Mouse (Mus musculus) adipocyte (in vitro differentiated cells): ENCODE data around the gene Dkc1.

ENCODE experiments used
- DNase-seq: peaks from one replicate; pipeline ENCODE4 v3.0.0-alpha.2; 2016; ENCODE audit warnings: low spot score

Gene Dkc1

DNA sequence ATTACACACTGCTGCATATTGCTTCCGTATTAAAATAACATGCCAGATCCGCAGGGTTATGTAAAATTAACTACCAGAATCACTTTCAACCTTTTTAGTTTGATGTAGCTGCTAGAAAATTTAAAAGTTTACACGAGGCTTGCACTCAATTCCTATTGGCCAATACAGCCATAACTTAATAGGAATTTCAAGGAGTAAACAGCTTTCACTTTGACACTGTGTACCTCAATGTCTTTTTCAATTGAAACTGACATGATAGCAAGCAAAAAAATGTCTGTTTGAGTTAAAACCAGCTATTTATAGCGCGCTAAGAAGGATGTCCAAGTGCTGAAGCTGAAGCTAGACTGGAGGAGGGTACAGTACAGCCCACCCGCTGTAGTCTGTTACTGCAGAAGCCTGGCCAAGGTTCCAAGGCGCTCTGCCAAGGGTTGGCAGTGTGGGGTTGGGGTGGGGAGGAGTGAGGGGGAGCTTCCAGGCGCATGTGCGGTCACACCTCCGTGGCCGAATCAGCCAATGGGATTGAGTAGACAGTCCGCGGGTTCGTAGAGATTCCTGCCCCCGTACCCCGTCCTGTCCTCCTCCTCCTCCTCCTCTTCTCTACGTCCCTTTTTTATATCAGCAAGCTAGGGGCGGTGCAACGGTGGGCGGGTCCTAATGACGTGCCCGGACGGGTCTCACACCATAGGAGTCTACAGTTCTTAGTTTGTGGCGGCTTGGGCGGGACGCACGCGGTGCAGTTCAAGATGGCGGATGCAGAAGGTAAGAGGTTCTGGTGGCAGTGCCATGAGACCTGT is at the start of gene Dkc1:
Gene Dkc1 (plus strand): TSS at position 486 of the 794 bp plus-strand sequence.
- peak; percentile 93 for DNase-seq

DNA sequence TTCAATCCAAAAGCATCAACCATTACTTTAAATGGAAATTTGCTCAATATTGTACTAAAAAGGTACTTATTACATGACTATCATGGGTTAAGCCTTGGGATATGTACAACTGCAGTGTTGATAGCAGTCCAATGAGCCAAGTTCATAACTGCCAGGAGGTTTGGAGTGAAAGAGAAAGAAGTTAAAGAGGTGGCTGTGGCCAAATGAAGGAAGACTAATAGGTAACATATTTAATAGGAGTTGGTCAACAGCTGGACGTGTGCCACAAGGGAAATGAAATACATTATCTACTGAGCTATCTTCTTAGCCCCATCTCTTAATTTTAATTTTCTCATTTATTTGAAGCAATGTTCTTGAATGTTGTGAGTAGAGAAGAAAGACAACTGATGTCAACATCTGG is 49.7 kb upstream of the Dkc1 start:
- DNase-seq: peak; percentile 6

DNA sequence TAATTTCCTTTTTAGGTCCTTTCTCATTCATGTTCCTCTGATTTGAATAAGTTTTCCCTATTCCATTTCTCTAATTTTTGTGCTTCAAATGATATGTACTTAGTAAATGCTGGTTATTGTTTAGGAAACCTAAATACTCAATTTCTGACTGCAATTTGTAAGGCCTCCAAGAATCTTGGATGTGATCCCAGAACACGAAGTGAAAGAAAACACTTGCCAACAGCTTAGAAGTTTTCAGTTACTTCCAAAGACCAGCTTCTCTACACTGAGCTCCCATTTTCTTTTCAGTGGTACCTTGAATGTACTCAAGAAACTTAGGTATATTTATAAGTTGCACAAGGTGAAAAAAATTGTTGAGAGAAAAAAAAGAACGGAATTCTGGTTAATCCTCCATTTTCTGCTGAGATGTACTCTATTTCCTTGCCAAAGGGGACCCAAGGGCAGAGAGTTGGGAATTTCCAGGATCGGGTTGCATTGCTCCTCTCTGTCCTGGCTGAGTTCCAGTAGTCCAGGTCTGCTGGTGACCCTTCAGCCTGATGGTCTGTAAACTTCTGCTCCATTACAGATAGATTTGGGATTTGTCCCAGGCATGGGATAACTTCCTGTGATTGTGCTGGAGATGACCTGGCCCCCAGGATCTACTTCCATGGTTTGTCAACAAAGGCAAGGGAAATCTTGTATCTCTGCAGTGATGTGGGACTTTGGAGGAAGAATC is 48.6 kb upstream of the Dkc1 start:
- DNase-seq: peak; percentile 74

DNA sequence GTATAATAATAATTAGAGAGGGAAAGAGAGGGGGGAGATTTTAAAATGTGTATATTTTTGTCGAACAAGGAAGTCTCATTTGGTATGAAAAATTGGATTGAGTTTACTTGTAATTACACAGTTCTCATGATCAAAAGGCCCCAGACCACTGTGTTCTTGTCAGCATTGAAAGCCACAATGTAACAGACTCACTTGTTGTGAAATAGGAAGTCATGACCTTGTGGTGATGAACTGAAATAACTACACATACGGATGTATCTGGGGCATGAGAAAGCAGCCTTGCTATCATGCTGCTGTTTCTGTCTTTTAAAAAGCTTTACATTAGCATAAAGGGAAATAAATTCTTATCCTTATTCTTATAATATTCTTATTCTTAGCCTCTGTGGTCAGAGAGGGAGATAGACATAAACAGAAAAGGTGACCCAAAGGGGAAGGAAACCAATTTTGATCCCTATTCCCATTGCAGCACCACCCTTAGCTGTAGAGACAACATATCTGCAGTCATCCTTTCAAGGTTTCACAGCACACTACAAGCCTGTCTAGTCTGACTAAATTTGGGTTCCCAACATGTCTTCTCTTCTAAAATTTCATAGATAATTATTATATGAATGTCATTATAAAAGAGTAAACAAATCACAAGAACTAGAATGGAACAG is 39.4 kb upstream of the Dkc1 start:
- no peak for DNase-seq

DNA sequence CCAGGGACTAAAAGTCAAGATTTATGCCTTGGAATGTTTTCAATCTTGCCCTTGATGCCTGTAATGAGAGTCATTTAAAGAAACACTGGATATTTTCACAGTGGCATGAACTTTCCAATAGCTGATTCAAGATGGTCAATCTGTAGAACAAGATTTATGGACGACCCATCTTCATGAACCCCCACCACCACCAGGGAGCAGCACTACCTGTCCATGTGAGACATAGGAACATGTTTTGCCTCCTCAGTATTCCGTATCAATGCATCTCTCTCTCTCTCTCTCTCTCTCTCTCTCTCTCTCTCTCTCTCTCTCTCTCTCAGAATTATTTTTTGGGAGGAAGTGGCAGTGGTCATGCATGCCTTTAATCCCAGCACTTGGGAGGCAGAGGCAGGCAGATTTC is 13.3 kb upstream of the Dkc1 start:
- no peak for DNase-seq

DNA sequence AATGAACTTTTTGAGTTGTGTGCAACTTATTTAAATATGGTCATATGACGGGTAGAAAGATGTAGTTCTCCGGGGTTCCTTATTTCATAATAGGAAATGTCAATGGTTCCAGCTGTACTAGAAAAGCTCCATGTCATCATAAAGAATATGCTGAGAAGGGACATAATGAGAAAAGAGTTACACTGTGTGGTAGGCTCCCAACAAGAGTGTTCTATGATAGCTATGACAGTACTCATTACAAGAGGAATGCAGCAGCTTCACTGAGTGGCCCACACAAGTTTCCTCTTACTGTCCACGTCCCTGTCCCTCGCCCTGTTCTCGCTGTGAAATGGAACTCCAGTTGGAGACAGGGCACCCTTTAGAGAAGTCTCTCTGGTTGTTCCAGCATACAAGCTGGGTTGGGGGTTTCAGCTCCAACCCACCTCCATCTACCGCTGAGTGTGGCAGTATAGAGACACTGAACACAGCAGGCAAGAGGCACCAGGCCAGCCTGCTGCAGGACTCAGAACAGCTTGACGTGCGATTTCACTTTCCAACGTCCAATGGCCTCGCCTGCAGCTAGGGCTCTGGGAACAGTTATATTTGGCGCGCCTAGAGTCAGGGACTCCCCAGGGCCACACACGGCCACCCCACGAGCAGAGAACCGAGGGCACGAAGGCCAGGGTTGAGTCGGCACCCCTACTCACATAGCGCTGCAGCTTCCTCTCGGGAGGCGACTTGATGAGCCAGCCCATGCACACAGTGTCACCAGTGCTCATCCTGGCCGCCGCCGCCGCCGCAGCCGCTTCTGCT is 11.5 kb upstream of the Dkc1 start:
- DNase-seq: peak; percentile 18

DNA sequence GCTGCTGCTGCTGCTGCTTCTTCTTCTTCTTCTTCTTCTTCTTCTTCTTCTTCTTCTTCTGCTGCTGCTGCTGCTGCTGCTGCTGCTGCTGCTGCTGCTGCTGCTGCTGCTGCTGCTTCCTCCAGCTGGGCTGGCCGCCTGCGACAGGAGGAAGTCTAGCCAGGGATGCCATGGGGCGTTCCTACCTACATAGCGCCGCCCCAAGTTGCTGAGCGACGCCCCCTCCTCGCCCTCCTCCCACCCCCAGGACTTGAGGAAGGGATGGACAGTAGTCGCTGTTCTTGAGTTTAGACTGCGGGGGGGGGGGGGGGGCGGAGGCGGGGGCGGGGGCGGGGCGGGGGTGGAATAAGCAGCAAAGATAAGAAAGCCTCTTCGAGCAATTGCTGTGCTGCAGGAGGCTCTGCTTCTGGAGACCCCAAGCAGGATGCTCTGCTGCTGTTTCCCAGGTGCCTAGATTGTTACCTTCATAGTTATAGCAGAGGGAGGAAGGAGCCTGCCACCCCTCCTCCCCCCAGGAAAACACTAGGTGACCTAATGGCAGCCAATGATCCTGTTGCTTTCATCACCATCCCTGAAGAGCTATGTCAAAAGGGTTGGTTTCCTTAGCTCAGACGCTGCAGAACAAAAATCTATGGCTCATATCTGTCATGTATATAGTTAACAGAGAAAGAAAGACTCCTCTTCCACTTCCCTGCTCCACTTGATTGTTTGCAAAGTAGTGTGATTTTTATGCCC is 10.7 kb upstream of the Dkc1 start, which contains the start of gene Gab3:
Gene Gab3 (minus strand): TSS at position 685 of the 735 bp plus-strand sequence.
- peak; percentile 27 for DNase-seq

DNA sequence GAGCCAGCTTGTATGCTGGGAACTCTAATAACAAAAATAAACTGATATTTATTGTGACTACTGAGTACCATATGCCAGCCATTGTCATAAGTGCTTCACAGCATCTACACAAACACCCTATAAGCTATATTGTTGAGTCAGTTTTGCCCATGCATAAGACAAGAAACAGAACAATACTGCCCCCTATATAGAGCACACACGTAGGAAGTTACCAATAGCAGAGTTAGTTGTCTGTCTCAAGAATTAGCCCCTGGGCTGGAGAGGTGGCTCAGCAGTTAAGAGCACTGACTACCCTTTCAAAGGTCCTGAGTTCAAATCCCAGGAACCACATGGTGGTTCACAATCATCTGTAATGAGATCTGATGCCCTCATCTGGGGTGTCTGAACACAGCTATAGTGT is 10.0 kb upstream of the Dkc1 start:
- no peak for DNase-seq

DNA sequence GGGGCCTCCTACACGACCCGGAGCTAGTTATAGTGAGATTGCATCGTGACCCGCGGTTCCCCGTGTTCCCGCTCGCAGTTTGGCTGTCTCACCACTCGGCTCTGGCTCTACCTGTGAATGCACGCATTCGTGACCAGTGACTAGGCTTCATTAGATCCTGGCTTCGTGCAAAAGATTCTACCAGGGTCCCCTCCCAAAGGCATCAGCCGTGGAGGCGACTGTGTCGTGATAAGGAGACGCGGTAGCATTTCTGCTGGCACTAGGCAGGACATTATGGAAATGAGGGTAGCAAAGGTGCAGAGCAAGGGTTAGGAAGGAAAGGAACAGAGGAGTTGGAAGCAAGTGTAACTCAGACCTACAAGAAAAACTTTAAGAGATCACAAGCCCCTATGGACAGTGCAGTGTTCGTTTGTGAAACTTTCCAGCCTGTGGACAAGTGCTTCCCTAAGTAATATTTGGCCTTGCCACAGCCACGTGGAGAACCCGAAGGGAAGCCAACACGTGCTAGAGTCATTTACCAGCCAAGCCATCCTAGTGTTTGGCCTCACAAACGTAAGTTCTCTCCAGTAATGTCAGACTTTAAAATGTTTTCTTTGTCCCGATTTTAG is 613 bp downstream of the Dkc1 start:
- peak; percentile 57 for DNase-seq

DNA sequence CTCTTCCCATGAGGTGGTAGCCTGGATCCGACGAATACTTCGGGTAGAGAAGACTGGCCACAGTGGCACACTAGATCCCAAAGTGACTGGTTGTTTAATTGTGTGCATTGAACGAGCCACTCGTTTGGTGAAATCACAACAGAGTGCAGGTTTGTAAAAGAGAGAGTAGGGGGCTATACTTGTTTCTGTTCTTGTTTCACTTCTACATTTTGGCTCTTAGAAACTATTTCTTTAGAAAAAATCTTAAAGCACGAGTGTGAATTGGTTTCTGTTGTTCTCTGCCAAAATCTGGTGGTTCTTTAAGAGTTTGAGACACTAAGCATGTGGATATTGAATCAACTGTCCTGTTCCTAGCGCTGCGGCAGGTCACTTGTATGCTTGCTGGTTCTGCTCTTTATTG is 3.1 kb downstream of the Dkc1 start:
- DNase-seq: no peak

DNA sequence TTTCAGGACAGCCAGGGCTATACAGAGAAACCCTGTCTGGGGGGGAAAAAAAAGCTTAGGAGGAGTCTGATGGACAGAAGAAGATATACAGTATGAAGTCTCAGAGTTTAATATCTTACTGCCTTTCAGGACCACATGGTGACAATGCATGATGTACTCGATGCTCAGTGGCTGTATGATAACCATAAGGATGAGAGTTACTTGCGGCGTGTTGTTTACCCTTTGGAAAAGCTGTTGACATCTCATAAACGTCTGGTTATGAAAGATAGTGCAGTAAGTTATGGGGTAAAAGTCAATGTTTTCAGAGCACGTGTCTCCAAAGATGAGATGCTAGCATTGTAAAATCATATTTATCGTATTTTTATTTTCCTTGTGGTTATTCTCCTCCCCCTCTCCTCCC is 6.6 kb downstream of the Dkc1 start:
- DNase-seq: no peak

DNA sequence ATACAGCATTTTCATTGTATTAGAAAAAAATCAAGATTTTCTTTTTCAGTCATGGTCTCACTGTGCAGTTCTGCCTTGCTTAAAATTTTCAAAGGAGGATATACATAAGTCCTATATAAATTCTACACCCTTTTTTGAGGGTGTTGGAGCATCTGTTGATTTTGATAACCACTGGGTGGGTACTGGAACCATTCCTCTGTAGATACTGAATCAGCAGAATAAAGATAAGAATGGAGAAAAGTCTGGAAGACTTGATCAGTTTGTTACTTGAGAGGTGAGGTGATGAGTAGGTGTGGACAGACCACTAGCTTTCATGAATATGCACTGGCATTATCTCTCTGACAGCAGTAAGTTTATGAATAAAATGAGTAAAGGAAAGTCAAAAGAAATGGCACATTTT is 19.9 kb downstream of the Dkc1 start:
- DNase-seq: no peak

DNA sequence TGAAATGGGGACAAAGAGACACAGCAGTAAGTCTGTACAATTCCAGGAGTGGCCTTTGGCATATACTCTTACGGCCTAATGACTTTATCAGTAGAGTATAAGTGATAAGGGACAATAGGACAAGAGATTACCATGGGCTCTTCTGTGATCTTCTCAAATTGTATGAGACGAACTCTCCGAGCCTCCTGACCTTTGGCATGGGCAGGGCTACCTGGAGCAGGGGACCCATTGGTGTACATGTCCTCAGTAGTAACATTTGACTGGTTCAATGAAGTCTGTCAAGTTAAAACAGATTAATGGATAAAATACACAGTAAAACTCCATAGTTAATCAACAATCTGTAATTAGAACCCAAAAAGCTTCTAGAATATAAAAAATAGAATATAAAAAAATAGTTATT is 30.0 kb downstream of the Dkc1 start:
- DNase-seq: no peak

DNA sequence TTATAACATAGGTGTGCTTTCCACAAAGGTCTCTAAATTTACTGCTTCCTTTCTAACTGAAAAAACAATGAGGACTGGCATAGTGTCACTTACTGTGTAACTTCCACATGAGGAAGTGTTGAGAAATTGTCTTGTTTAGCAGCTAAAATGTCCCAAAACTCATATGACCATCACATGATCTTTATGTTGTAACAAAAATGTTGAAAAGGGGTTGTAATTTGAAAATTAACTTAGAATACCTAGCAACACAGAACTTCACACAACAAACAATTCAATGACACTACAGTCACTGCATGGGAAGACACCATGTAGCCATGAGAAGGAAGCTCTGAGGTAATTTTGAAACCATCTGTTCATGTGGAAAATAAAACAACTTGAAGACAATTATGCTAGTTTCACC is 31.2 kb downstream of the Dkc1 start:
- DNase-seq: no peak

DNA sequence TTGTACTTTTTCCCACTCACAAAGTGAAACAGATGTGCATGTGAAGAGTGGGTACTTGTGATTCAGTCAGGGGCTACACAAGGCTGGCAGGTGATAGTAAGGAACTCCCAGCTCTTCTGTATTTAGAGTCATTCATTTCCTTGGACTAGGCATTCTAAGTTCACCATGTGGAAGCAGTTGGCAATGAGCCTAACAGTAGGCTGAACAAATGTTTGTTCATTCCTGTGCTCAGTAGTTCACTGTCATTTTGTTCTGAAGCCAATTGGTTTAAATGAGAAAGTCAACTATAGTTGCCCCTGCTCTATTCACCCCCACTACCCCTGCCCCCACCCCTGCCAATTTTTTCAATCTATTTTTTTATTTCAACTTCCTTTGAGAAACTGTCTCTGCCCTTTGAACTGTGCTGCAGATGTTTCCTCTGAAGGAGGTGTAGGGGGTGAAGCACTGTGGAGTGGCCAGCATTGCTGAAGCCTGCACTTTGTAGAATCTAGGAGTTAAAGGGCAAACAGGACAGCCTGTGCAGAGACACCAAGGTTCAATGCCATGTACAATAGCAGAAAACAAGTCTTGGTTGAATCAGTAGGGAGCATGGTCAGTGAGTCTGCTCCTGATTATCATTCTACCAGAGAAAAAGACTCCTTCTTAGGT is 32.8 kb downstream of the Dkc1 start:
- peak; percentile 68 for DNase-seq

DNA sequence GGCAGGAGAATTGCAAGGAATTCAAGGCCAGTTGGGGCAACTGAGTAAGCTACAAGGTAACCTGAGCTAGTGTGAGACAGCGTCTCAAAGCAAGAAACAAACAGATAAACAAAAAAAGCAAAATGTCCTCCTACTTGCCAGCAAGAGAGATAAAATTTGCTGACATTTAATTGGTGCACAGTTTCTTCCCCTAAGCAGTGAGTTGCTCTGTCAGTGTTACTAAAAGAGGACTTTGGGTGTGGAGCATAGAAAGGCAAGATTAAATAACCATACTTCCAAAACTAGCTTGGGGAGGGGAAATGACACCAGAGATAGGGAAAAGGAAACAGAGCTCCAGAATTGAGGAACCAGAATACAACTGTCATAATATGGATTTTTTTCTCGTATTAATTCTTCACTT is 33.8 kb downstream of the Dkc1 start:
- no peak for DNase-seq

DNA sequence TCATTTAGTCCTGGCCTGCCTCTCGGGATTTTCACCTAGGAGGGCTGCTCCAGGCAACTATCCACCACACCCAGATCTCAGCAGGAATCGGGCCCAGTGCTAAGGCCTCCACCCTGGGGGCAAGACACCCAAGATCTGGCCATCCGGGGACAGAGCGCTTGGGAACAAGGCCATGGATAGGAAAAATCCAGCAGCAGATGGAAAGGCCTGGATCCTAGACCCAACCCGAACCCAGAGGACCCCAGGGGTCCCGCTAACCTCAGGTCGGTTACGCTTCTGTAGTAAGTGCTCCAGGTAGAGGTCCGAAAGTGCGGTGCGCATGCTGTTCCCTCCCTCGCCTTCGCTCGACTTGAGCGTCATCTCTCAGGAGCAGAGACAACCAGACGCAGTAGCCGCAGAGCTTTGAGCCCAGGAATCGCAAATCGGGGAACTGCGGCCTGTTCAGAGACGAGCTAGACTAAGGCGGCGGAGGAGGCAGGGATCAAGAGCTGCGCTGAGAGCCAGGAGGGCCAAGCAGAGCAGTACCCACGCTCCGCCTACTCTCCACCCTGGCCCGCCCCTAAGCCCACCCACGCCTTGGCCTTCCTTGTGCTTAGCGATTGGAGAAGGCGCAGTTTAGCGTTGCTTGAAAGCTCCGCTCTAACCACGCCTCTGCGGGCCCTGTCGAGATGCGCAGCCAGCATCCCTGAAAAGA is 35.0 kb downstream of the Dkc1 start, which contains the start of gene Mpp1:
Gene Mpp1 (minus strand): TSS at position 550 of the 694 bp plus-strand sequence.
- peak; percentile 86 for DNase-seq

DNA sequence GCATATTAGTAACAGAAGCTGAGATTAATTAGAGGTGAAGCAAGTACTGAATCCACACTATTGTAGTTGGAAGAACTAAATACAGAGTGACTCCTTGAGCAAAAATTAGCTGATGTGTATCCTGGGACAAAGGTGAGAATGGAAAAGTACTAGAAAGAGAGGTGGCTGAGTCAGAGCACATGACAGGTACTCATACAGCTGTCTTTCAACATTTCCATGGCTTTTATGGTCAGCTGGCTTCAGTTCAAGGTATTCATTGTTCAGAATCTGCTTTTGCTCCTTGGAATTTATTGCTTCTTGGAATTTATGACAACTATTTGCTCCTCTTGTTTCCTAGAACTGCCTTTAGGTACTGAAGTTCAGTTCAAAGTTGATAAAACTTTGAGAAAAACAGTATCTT is 41.3 kb downstream of the Dkc1 start:
- DNase-seq: no peak

DNA sequence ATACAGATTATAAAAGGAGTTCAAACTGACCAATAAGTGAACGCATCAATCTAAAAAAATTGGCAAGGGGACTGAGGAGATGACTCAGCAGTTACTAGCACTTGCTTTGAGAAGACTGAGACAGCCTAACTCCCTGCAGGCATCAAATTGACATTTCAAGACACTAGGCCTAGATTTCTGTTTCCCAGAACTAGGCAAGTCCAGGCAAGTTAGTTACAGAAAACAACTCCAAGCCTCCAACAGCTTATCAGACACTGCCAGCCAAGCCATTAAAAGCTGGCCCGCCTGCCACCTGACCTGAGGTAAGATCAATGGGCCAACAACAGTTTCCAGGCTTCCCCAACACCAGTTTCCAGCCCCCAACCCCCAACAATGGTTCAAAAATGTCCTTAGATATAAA is 42.1 kb downstream of the Dkc1 start:
- DNase-seq: peak; percentile 67

DNA sequence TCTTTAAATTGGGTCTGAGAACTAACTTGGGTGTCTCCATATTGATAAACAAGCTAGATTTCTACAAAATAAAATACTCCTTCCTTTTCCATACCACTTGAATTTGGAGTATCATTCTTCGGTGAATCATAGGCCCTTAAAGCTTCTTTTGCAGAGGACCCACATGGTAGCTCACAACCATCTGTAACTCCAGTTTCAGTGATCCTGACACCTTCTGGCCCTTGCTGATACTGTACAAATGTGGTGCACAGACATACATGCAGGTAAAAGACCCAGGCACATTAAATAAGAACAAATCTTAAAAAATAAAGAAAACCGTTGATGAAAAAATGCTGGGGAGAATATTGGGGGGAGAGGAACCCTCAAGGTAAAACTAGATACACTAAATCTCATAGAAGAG is 42.5 kb downstream of the Dkc1 start:
- no peak for DNase-seq
